Mouse (Mus musculus) heart, adult 2 months (tissue): ENCODE measurements around the gene Lep. TPM values are rescaled to one million over a fixed set of nuclear protein-coding genes. Genes with fewer than 3 reads are reported as not detected.
A peak's percentile ranks its signal among the peaks of the same experiment; 100 is the strongest.

Experiments
- DNase-seq, 2 experiments: peaks; one replicate each; pipeline ENCODE4 v3.0.0; 2021
- H3K27ac ChIP-seq: fragments of 200-600 bp; 2 replicates; pipeline ENCODE4 v1.8.1; 2022
- H3K27me3 ChIP-seq: fragments of 200-500 bp; 2 replicates; pipeline ENCODE4 v1.6.1; 2012; ENCODE audit warnings: mild to moderate bottlenecking, low read length, inconsistent platforms, mixed read lengths; ENCODE audit not compliant: control insufficient read depth, insufficient read depth
- H3K36me3 ChIP-seq: fragments of 200-500 bp; 2 replicates; pipeline ENCODE4 v1.6.1; 2012; ENCODE audit warnings: low read length, inconsistent platforms; ENCODE audit not compliant: control insufficient read depth, insufficient read depth
- H3K4me1 ChIP-seq: fragments of 200-500 bp; 2 replicates; pipeline ENCODE4 v1.6.1; 2011; ENCODE audit warnings: low read length; ENCODE audit not compliant: control insufficient read depth, insufficient read depth
- H3K4me3 ChIP-seq: fragments of 200-600 bp; 2 replicates; pipeline ENCODE4 v1.8.1; 2022
- H3K79me2 ChIP-seq: fragments of 200-500 bp; replicated peaks from 2 replicates; pipeline ENCODE4 v1.6.1; 2012; ENCODE audit warnings: mild to moderate bottlenecking, inconsistent platforms, low read length, moderate library complexity, mixed read lengths; ENCODE audit not compliant: control insufficient read depth, insufficient read depth
- H3K9ac ChIP-seq: fragments of 200-500 bp; 2 replicates; pipeline ENCODE4 v1.6.1; 2012; ENCODE audit warnings: low read depth, mild to moderate bottlenecking, control low read depth, inconsistent platforms, low read length, mixed read lengths
- CTCF ChIP-seq: fragments of 200-600 bp; IDR thresholded peaks from 2 replicates; pipeline ENCODE4 v1.8.1; 2022; ENCODE audit warnings: antibody characterized with exemption, mild to moderate bottlenecking, moderate library complexity
- EP300 ChIP-seq: fragments of 200-500 bp; IDR thresholded peaks from 2 replicates; pipeline ENCODE4 v1.6.1; 2011; ENCODE audit warnings: low read depth, low read length, control low read depth; ENCODE audit not compliant: insufficient read depth
- POLR2A ChIP-seq: fragments of 200-500 bp; IDR thresholded peaks from 2 replicates; pipeline ENCODE4 v1.6.1; 2011; ENCODE audit warnings: mild to moderate bottlenecking, low read depth, low read length, control low read depth; ENCODE audit not compliant: insufficient read depth
- WGBS: fragments of 180-500 bp; shearing (Covaris S2); methylation state at CpG from one replicate; pipeline ENCODE4 v1.1.7; 2018; 5-methylcytosine and 5-hydroxymethylcytosine counted together
- intact Hi-C: fragments of 180-260 bp; cut with DNase I; formaldehyde crosslinking; loops from one replicate; pipeline ENCODE4 v1.15.1; 2025
- polyA plus RNA-seq: library from polyadenylated mRNA; depleted of rRNA; stranded (reverse); fragments of >200 nt; gene quantifications from 2 replicates; pipeline ENCODE4 v1.2.3, GENCODE M21; 2012
- total RNA-seq, 2 experiments: library from RNA; stranded (reverse); gene quantifications; 2 replicates each; pipeline ENCODE4 v1.2.3; 2021

Gene Lep
- total and polyA plus RNA-seq, 3 experiments, result 0.08 to 1.9 (median 0.30) TPM

DNA sequence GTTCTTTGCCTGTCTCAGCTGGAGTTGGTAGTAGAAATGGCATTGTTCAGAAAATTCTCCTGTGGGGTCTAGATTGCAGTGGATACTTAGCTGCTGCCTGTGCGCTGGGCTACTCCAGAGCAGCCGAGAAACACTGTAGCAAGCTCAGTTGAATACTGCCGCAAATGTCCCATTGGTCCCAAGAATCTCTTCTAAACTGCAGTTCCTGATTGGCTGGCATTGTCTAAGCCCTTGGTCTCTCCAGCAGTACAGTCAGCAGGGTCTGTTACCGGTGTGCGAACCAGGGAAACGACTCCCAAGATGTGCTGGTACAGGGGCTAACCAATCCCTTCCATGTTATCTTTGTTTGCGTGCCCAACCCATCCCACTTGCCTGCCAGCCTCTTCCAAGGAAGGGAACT lies 32.2 kb downstream of the Lep start:
- H3K27ac ChIP-seq, result no peak overlapping the region
- TF ChIP-seq CTCF, result no peak
- TF ChIP-seq POLR2A, result no peak
- TF ChIP-seq EP300, result no peak
- intact Hi-C loops, result loop anchor here (1.0 kb wide), 1 partner anchor 51 kb away; no protein-coding TSS in a partner anchor
- H3K27me3 ChIP-seq, result no peaks in the 10 kb centered on the region
- H3K4me1 ChIP-seq, result peaks cover 5% of the 10 kb centered on the region
- H3K9ac ChIP-seq, result no peak overlapping the region
- H3K4me3 ChIP-seq, result no peak overlapping the region
- no peak for DNase-seq
- no peaks in the 10 kb centered on the region for H3K79me2 ChIP-seq
- WGBS, result 84% methylated on average over 7 of the region's 7 CpGs
- no peaks in the 10 kb centered on the region for H3K36me3 ChIP-seq

GRCm38 (mm10) chr6:29092904-29093303 lies 32.9 kb downstream of the Lep start:
- no peak overlapping the region for H3K27ac ChIP-seq
- no peaks in the 10 kb centered on the region for H3K79me2 ChIP-seq
- H3K9ac ChIP-seq, result no peak overlapping the region
- no peaks in the 10 kb centered on the region for H3K27me3 ChIP-seq
- intact Hi-C loops, result loop anchor here (1.0 kb wide), 1 partner anchor 50 kb away; no protein-coding TSS in a partner anchor
- no peak overlapping the region for H3K4me3 ChIP-seq
- TF ChIP-seq CTCF, result peak; percentile 46
- TF ChIP-seq POLR2A, result no peak
- peaks cover 3% of the 10 kb centered on the region for H3K4me1 ChIP-seq
- no peaks in the 10 kb centered on the region for H3K36me3 ChIP-seq
- WGBS, result 66% methylated on average over 11 of the region's 11 CpGs
- no peak for DNase-seq

- H3K9ac ChIP-seq, result no peak overlapping the region
- no peaks in the 10 kb centered on the region for H3K36me3 ChIP-seq
- no peak overlapping the region for H3K4me3 ChIP-seq
- no peak for DNase-seq
- intact Hi-C loops, result no loop called here
- TF ChIP-seq POLR2A (no peak), EP300 (no peak), CTCF (no peak)
- no peaks in the 10 kb centered on the region for H3K79me2 ChIP-seq
- WGBS, result 75% methylated on average over 14 of the region's 14 CpGs
- H3K27me3 ChIP-seq, result no peaks in the 10 kb centered on the region
- no peak overlapping the region for H3K27ac ChIP-seq
- H3K4me1 ChIP-seq, result peaks cover 2% of the 10 kb centered on the region
Measured at GRCm38 (mm10) chr6:29099536-29100170, 39.6 kb downstream of the Lep start.

DNA sequence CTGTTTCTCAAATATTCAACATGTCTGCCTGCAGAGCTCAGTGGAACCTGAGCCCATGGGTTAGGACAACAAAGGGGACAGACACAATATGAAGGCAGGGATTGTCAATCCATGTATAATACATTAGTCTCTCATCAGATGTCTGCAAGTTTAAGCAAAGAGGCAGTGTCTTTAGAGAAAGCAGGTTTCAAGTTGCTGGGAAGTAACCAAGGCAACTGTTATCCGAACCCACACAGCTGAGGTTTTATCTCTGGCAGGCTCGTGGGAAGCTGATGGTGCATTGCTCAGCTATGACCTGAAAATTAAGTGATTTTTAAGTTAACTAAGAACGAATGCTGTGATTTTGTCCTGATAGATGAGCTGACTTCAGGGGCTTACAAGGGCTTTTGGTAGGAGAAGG lies 40.4 kb downstream of the Lep start:
- Histone ChIP-seq H3K36me3 (no peaks in the 10 kb centered on the region), H3K4me3 (no peak overlapping the region), H3K4me1 (peaks cover 2% of the 10 kb centered on the region), H3K27me3 (no peaks in the 10 kb centered on the region), H3K27ac (no peak overlapping the region), H3K79me2 (no peaks in the 10 kb centered on the region), H3K9ac (no peak overlapping the region)
- DNase-seq, result no peak
- WGBS, result 40% methylated on average over 3 of the region's 3 CpGs
- intact Hi-C loops, result no loop called here
- TF ChIP-seq POLR2A (no peak), CTCF (no peak)

GRCm38 (mm10) chr6:29101248-29101864 lies 41.3 kb downstream of the Lep start:
- 64% methylated on average over 9 of the region's 9 CpGs for WGBS
- Histone ChIP-seq H3K4me1 (peaks cover 2% of the 10 kb centered on the region), H3K79me2 (no peaks in the 10 kb centered on the region), H3K9ac (no peak overlapping the region), H3K4me3 (no peak overlapping the region), H3K36me3 (no peaks in the 10 kb centered on the region), H3K27me3 (no peaks in the 10 kb centered on the region), H3K27ac (no peak overlapping the region)
- no peak for DNase-seq
- intact Hi-C loops, result no loop called here
- TF ChIP-seq POLR2A, result no peak
- no peak for TF ChIP-seq EP300
- TF ChIP-seq CTCF, result no peak

DNA sequence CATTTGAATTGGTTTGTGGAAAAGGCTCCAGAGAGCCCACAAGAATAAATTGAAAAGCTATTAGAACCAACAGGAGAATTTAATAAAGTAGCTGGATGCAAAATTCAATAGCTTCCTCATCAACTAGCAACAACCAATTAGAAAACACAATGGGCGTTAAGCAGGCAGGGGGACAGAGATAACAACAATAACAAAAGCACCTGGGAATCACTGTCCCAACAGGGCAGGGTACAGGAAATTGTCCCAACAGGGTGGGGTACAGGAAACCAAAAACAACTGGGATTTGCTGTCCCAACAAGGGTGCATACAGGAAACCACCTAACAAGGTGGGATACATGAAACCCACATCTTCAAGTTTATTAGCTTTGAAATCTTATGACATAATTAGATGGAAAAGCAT lies 48.4 kb downstream of the Lep start:
- no peaks in the 10 kb centered on the region for H3K36me3 ChIP-seq
- intact Hi-C loops, result no loop called here
- peaks cover 6% of the 10 kb centered on the region for H3K4me1 ChIP-seq
- H3K27ac ChIP-seq, result peak overlapping the region; percentile 57
- TF ChIP-seq POLR2A, result no peak
- TF ChIP-seq EP300, result 0 out of 2 replicates have a peak, but pooled peaks have one; percentile 33
- no peak for TF ChIP-seq CTCF
- no peaks in the 10 kb centered on the region for H3K79me2 ChIP-seq
- no peak overlapping the region for H3K9ac ChIP-seq
- H3K4me3 ChIP-seq, result no peak overlapping the region
- DNase-seq, result peak in 1 of 2 experiments; percentile 30
- 39% methylated on average over 1 of the region's 1 CpGs for WGBS
- H3K27me3 ChIP-seq, result no peaks in the 10 kb centered on the region
